Mouse (Mus musculus) lung, adult 2 months (tissue): ENCODE results near the gene Aff4.

Experiments
- CTCF ChIP-seq: fragments of 200-500 bp; IDR thresholded peaks from 2 replicates; pipeline ENCODE4 v1.5.1; 2011; ENCODE audit warnings: mild to moderate bottlenecking, low read length, control low read depth; ENCODE audit not compliant: insufficient read depth
- POLR2A ChIP-seq: fragments of 200-500 bp; IDR thresholded peaks from 2 replicates; pipeline ENCODE4 v1.6.1; 2011; ENCODE audit warnings: low read depth, mild to moderate bottlenecking, control low read depth, low read length, borderline replicate concordance; ENCODE audit errors: extremely low read depth

GRCm38 (mm10) chr11:53450070-53450705, 99.6 kb downstream of the Aff4 start:
- TF ChIP-seq POLR2A, result no peak
- no peak for TF ChIP-seq CTCF
